ENCODE assay signal across 9 mouse cellular contexts in the genomic region with DNA sequence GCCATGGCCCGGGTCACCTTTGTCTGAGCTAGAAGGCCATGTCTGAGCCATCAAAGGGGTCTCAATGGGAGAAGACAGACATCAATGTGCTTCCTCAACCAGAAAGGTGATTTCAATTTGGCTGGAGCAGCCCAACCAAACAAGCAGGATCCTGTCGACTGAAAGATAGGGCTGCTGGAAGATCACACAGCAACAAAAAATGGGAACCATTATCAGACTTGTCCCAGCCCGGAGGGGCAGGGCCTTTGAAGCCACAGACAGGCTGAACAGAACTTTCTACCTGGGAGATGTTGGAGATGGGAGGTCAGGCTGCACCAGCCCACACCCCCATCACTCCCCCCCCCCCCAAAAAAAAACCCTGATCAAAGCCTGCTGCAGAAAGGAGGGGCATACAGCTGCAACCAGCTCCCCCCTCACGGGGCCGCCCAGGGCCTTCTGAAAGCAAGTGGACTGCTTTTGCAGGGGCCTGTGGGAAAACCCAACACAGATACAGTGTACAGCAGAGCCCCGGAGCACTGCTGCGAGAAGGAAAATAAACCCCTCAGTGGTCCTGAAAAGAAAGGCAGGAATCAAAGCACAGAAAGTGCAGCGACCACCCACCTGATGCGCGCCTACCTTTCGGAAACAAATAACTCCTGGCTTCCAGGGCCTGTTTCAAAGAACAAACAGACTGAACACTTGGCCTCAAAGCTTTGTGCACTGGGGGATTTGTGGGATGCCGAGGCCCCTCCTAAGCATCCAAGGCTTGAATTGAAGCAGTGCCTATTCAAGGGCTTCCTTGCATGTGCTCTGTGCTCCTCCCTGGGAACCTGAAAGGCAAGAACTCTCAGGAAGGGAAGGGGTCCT.
DNase-seq lines count a peak whose midpoint lies in the region; ATAC-seq and TF ChIP-seq lines count a peak whose summit lies in the region.
"Had no signal": no experiment of that assay in that cellular context is flagged by ENCODE, and none has a peak within 500 bp of the region (broad histone marks: within the 10 kb centered on the region; RNA-seq: fewer than 3 reads in every experiment).

No protein-coding gene starts in this region.

- no peaks in the 10 kb centered on the region for H3K36me3 ChIP-seq in intestine, embryonic 14.5 days (ENCODE audit: control insufficient read depth, insufficient read depth, low read length)
- H3K36me3 ChIP-seq in intestine, postnatal 0 days (ENCODE audit: control insufficient read depth, insufficient read depth): no peaks in the 10 kb centered on the region
- H3K36me3 ChIP-seq in forebrain, embryonic 14.5 days (ENCODE audit: control insufficient read depth, insufficient read depth, low read length): no peaks in the 10 kb centered on the region
- no peaks in the 10 kb centered on the region for H3K36me3 ChIP-seq in midbrain, embryonic 11.5 days (ENCODE audit: control insufficient read depth, insufficient read depth, low read length)

- peaks cover 65% of the 10 kb centered on the region for H3K4me1 ChIP-seq in intestine, embryonic 14.5 days (replicated peaks; ENCODE audit: control insufficient read depth, insufficient read depth, low read length)
- H3K4me1 ChIP-seq in intestine, postnatal 0 days (replicated peaks; ENCODE audit: control insufficient read depth, insufficient read depth, low read length): peaks cover 6% of the 10 kb centered on the region; the same call in 1 of the 2 replicates
- peaks cover 43% of the 10 kb centered on the region for H3K4me1 ChIP-seq in brown adipose tissue, adult 24 weeks (ENCODE audit: control insufficient read depth, insufficient read depth, insufficient read length, low read length)
- peaks cover 40% of the 10 kb centered on the region for H3K4me1 ChIP-seq in forebrain, embryonic 14.5 days (ENCODE audit: control insufficient read depth, insufficient read depth, low read length)
- peaks cover 40% of the 10 kb centered on the region for H3K4me1 ChIP-seq in midbrain, embryonic 11.5 days (ENCODE audit: control insufficient read depth, insufficient read depth, low read length)

- intact Hi-C loops in left cerebral cortex, postnatal 36 days (cut with DNase I): no loop called here

- H3K27me3 ChIP-seq in intestine, embryonic 14.5 days (replicated peaks; ENCODE audit: control insufficient read depth, insufficient read depth, low read length): no peaks in the 10 kb centered on the region
- H3K27me3 ChIP-seq in intestine, postnatal 0 days (replicated peaks; ENCODE audit: control insufficient read depth, insufficient read depth, low read length): no peaks in the 10 kb centered on the region
- no peaks in the 10 kb centered on the region for H3K27me3 ChIP-seq in forebrain, embryonic 14.5 days (replicated peaks; ENCODE audit: control insufficient read depth, insufficient read depth, low read length)
- no peaks in the 10 kb centered on the region for H3K27me3 ChIP-seq in midbrain, embryonic 11.5 days (ENCODE audit: control insufficient read depth, insufficient read depth, low read length)

- H3K27ac ChIP-seq in intestine, embryonic 14.5 days (ENCODE audit: low read depth): 0 out of 2 replicates have a peak overlapping the region, but pooled peaks have one; percentile 47
- no peak overlapping the region for H3K27ac ChIP-seq in intestine, postnatal 0 days (ENCODE audit: low read depth, low read length)
- peak overlapping the region; percentile 59 for H3K27ac ChIP-seq in brown adipose tissue, adult 24 weeks (replicated peaks; ENCODE audit: low read depth, low read length)
- peak overlapping the region; percentile 18; the same call in 1 of the 2 replicates for H3K27ac ChIP-seq in forebrain, embryonic 14.5 days (ENCODE audit: low read depth, low read length)
- H3K27ac ChIP-seq in midbrain, embryonic 11.5 days (ENCODE audit: low read depth, low read length): peak overlapping the region; percentile 57

- H3K4me3 ChIP-seq in intestine, embryonic 14.5 days (ENCODE audit: low read depth, low read length): no peak overlapping the region
- H3K4me3 ChIP-seq in intestine, postnatal 0 days (ENCODE audit: low read depth, low read length): no peak overlapping the region
- H3K4me3 ChIP-seq in brown adipose tissue, adult 24 weeks (ENCODE audit: insufficient read depth, low read depth, low read length): no peak overlapping the region
- H3K4me3 ChIP-seq in forebrain, embryonic 14.5 days (ENCODE audit: low read depth, low read length): no peak overlapping the region
- H3K4me3 ChIP-seq in midbrain, embryonic 11.5 days (ENCODE audit: low read depth, low read length): no peak overlapping the region
- H3K4me3 ChIP-seq: myocyte had no signal

- H3K9ac ChIP-seq in intestine, embryonic 14.5 days (ENCODE audit: low read length): no peak overlapping the region
- H3K9ac ChIP-seq in intestine, postnatal 0 days (ENCODE audit: low read depth, low read length): no peak overlapping the region
- no peak overlapping the region for H3K9ac ChIP-seq in forebrain, embryonic 14.5 days (ENCODE audit: low read length)
- no peak overlapping the region for H3K9ac ChIP-seq in midbrain, embryonic 11.5 days (ENCODE audit: low read length)

- H3K4me2 ChIP-seq in intestine, embryonic 14.5 days (ENCODE audit: low read length): no peak overlapping the region
- no peak overlapping the region for H3K4me2 ChIP-seq in intestine, postnatal 0 days (replicated peaks; ENCODE audit: low read depth)
- H3K4me2 ChIP-seq in forebrain, embryonic 14.5 days (ENCODE audit: low read length): no peak overlapping the region
- H3K4me2 ChIP-seq in midbrain, embryonic 11.5 days: no peak overlapping the region

- ATAC-seq in intestine, embryonic 14.5 days (replicated peaks; ENCODE audit: low FRiP score, low TSS enrichment, low read depth): no peak
- no peak for ATAC-seq in intestine, postnatal 0 days
- ATAC-seq in forebrain, embryonic 14.5 days: peak; percentile 41
- ATAC-seq in midbrain, embryonic 11.5 days (ENCODE audit: low FRiP score): peak; percentile 64

- WGBS in intestine, embryonic 14.5 days: 62% methylated on average over 12 of the region's 12 CpGs
- 75% methylated on average over 12 of the region's 12 CpGs for WGBS in intestine, postnatal 0 days
- 5% methylated on average over 12 of the region's 12 CpGs for WGBS in forebrain, embryonic 14.5 days
- WGBS in midbrain, embryonic 11.5 days: 14% methylated on average over 12 of the region's 12 CpGs

- no peak for TF ChIP-seq CTCF in intestine, postnatal 0 days (IDR thresholded peaks at IDR 0.05; ENCODE audit: low read depth)

- DNase-seq in intestine, embryonic 14.5 days (ENCODE audit: low spot score): no peak
- DNase-seq in forebrain, embryonic 14.5 days (ENCODE audit: low spot score): peak; percentile 64
- peak; percentile 89 for DNase-seq in midbrain, embryonic 11.5 days (ENCODE audit: low spot score, missing footprints)
- no peak for DNase-seq in layer of hippocampus, postnatal 10 days (ENCODE audit: low spot score in 2 of 2)
- no peak for DNase-seq in adrenal gland, postnatal 4 days (ENCODE audit: low spot score in 2 of 2)
- DNase-seq in left cerebral cortex, postnatal 36 days (ENCODE audit: low spot score in 2 of 2): no peak

- no peaks in the 10 kb centered on the region for H3K9me3 ChIP-seq in intestine, embryonic 14.5 days (ENCODE audit: control insufficient read depth, low read length)
- no peaks in the 10 kb centered on the region for H3K9me3 ChIP-seq in intestine, postnatal 0 days (ENCODE audit: control insufficient read depth)
- no peaks in the 10 kb centered on the region for H3K9me3 ChIP-seq in forebrain, embryonic 14.5 days (replicated peaks; ENCODE audit: control insufficient read depth, low read length)
- no peaks in the 10 kb centered on the region for H3K9me3 ChIP-seq in midbrain, embryonic 11.5 days (ENCODE audit: control insufficient read depth, low read length)

Comparison
In these comparisons a context has a peak if more than half of its experiments do, and no peak if none do; other contexts are left out.
1. ATAC-seq: peak in forebrain, embryonic 14.5 days (single experiment) and midbrain, embryonic 11.5 days (single experiment); none in intestine, embryonic 14.5 days (single experiment) and intestine, postnatal 0 days (single experiment).
2. DNase-seq: peak in forebrain, embryonic 14.5 days (single experiment) and midbrain, embryonic 11.5 days (single experiment); none in intestine, embryonic 14.5 days (single experiment), layer of hippocampus, postnatal 10 days (0 of 2), adrenal gland, postnatal 4 days (0 of 2) and left cerebral cortex, postnatal 36 days (0 of 2).